Mouse (Mus musculus) right cerebral cortex, postnatal 10 days (tissue): ENCODE results near the gene Nckap5.
"Not testable (repeated sequence)": the region's sequence is repeated elsewhere in the genome, so short reads cannot be mapped to it uniquely, and the experiment has no call there.

Experiments
- DNase-seq, 2 experiments: peaks; one replicate each; pipeline ENCODE4 v3.0.0; 2021; ENCODE audit warnings: low spot score in 2 of 2

Gene Nckap5

DNA sequence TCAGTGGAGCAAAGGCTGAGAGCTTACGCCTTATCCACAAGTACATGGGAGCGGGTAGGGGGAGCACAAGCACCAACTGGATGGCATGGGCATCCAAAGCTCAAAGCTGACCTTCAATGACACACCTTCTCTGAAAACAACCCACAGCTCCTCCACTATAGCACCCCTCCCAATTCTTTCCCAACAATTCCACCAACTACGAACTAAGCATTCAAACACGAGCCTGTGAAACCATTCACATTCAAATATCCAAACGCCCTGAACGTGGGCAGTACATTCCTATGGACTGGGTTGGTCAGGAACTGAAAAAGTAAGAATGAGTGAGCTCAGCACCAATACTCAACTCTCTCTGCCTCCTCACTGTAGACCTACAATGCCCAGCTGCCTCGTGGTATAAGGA is 646.8 kb downstream of the Nckap5 start:
- no peak for DNase-seq

DNA sequence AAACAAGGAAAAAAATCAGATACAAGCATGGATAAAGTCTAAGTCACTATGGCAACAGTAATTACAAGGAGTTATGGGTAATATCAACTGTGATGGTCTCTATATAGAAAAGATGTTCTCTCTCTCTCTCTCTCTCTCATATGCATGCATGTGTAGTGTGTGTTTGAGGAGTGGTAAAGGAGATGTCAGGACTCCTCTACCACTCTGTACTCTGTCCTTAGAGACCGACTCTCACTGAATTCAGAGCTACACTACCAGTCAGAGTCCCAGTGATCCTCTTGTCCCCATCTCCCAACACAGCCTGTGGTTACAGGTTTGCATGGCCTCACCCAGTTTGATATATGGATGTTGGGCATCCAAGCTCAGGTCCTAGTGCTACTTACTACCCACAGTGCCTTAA is 662.0 kb downstream of the Nckap5 start:
- DNase-seq: no peak

DNA sequence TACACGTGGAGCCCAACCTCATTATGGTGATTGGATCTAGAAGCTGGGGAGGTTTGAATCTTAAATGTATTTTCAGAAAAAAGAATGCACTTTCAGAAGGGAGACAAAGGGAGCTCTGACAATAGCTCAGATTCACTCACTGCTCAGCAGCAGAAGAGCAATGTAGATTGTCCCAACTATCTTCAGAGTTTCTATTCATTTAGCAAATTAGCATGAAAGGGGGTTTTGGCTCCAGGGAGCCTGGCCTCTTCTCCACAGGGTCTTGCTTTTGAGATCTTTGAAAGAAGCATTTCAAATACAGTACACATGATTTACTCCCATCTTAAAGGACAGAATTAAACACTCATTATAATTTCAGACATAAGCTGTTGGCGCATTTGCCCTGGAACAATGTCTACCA is 662.5 kb downstream of the Nckap5 start:
- DNase-seq: no peak

DNA sequence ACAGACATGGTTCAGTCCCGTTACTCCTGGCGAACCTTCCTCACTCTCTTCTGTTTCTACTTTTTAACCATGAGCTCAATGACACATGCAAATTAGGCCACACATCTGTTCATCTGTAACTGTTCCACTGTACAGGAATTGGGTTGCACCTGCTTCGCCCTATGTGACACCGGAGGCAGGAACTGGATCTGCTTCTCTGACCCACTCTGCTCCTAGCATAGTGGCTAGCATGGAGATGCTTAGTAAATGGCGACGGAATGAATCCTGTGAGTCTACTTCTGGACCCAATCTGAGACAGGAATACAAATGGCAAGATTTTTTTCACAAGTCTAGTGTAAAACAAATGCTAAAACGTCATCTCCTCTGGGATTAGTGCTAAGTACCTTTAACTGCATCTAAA is 663.1 kb downstream of the Nckap5 start:
- DNase-seq: no peak

DNA sequence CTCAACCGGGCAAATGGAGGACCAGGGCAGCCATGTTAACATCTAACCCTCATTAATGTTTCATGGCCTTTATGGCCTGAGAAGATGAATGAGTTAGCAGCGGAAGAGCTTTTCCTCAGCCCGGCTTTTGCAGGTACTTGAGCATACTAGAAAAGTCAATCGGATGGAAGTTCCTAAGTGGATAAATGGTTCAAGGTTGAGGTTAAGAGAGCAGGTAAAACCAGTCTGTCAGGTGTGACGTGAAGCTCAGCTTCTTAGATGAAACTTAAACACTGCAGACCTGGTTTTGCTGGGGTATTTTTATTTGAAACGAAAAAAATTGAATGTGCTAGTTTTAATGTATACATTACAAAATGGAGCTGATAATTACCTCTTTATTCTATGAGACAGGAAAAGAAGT is 671.3 kb downstream of the Nckap5 start:
- DNase-seq: no peak

DNA sequence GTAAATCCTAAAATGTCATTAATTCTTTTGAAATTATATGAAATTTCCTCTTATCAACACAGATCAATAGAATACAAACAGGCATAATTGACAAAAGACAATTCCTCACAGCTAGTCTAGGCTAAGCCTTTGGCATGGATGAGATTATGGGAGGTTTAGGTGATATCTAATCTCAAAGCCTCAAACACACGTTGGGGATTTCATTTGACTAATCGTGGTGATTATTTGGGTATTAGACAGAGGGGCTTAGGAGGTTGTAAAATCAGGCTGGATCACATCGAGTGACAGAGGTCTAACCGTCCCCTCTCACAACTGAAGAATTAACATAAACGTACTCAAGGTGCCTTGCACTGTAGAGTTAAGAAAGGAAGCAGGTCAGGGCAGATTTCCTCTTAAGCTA is 674.8 kb downstream of the Nckap5 start:
- no peak for DNase-seq

DNA sequence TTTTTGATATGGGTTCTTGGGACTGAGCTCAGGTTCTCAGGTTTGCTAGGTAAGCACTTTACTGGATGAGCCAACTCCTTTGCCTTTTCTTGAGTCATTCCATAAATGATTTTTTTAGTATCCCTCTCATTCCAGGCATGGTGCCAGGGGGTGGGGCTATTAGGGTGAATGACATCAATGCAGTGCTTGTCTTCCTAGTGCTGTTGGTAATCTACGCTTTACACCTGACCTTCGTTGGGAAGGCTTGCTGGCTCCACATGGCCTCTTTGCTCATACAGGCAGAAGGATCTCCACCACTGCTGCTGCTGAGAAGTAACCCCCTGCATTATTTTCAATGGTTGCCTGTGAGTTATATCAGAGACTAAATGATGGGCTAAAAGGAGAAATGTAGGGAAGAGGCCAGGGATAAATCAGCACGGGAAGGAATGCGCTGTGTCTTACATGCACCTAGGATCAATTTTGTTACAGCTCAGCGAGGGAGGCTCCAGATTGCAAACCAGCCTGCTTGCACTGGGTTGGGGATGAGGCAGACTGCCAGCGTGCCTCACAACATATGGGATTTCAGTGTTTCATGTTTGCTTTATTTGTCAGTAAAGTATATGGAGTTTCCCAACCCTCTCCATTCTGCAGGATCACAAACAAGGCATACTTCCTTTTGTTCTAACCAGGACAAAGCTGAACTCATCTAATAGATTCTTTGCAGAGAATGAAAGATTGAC is 676.9 kb downstream of the Nckap5 start:
- peak; percentile 87 to 92 for DNase-seq

DNA sequence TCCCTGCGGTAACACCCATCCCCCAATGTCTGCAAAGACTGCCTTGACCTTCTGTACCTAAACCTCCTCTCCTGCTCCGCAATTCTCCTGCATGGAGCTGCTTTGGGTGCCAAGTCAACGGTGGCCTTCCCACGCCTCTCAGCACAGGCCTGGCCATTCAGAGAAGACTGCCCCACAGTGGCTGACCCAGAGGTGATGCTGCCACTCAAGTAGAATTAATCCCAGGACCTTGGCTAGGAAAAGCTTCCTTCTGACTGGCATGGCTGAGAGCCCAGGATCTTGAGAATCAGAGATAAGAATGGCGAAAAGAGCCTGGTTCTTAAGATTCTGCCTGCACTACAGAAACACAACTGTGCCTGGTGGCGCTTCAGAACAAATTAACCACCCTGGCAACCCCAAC is 678.4 kb downstream of the Nckap5 start:
- DNase-seq: peak; percentile 52 to 62

DNA sequence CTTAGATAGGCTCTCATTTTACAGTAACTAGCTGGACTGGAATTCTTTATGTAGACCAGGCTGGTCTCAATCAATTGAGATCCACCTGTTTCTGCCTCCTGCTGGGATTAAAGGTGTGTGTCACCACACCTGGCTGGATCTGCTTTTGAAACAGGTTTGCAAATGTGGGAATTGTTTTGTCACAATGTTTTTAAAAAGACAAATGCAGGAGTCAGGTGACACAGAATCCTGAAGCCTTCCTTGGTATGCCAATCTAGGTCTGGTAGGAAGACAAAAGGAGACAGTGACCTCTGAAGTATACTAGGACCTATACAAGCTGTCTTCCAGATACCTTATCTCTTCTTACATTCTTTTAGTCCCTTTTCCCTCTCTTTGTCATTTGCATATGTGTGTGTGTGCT is 680.6 kb downstream of the Nckap5 start:
- DNase-seq: no peak

DNA sequence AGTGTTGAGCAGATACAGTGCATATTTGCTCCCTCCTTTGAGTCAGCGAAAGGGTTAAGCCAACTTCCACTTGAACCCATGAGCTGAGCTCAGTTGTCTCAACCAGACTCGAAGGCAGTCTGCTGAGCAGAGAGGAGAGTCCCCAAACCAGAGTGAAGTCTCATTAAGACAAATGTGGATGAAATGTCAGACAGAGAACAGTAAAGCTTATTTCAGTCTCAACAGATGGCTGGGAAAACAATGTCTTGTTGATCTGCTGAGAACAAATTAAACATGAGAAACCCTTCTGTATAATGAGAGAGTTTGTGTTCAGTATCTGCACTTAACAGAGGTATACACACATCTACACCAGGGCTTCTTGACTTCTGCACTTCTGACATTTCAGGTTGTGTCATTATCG is 694.9 kb downstream of the Nckap5 start:
- no peak for DNase-seq

DNA sequence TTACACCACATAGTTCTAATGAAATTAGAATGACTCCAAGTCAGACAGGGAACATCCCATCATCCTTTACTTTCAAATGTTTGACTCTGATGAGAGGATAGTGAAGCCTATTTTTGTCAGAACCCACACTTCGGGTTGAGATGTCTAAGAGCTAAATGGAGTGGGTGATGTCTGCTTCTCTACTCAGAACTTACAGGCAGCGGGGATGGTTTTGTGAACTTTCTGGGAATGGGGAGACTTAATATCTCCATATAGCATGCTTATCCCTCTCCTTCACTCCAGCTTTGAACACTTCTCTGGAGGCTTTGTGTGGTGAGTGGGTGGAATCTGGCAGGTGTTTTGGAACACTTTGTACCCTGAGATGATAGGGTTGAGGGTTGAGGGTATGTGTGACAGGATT is 698.3 kb downstream of the Nckap5 start:
- DNase-seq: no peak

DNA sequence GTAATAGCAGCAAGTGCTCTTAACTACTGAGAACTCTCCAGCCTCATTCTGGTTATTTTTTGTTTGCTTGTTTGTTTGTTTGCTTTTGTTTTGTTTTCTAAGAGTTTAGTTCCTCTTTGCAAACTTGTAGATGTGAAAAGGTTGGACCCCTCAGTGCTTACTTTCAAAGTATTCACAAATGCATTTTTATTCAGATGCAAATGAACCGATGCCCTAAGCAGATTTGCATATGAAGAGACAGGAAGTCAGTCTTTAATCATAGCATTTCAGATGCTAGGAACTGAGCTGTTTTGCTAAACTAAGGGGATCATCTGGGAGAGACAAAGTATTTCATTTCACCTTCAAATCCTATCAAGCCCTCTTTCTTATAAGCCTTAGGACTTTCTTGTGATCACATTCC is 701.5 kb downstream of the Nckap5 start:
- DNase-seq: no peak

DNA sequence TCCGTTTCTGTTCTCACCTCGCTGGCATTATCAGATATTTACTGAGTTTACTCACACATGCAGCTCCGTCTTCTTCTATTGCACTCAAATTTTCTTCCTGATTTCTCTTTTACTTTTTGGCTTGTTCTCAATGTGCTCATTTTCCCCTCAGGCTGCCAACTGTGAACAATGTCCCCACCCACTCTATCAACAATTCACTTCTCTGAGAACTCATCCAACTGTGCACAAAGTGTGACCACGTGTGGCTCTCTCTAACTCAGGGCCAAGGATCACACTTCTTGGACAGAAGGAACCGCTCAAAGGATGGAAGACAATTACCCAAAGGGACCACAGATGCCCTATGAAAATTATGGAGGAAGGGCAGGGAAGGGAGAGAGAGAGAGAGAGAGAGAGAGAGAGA is 707.5 kb downstream of the Nckap5 start:
- DNase-seq: no peak

DNA sequence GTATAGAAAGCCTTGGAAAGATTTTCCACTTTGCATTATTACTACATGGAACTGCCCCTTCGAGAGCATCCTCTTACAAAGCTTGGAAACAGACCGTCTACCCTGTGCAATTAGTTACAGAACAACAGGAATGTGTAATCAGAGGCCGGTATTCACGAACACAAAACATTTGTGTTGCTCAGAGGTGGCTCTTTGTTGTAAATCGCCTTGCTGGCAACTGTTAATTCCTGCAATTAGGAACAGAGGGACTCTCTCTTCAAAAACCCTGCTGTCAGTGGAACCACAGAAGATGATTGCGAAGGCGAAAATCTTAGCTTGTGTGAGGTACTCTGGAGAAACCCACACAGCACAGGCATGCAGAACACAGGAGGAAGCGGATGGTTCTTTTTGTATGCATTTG is 710.1 kb downstream of the Nckap5 start:
- no peak for DNase-seq

DNA sequence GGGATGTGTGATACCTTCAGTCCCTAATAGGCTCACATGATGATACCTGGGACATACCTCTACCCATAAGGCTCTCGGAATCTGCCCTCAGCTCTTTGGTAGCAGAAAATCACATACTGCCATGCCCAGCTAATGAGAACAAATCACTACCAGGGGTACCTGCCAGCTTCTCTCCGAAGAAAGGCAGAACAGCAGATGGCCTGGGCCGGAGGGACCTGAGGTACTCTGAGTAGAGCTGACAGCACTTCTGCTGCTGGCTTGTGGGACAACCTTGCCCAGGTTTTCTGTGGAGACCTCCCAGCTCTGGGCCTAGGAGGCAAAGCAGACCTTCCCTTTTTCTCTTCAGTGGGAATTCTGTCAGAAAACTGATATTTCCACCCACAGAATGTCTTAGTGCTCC is 714.6 kb downstream of the Nckap5 start:
- DNase-seq: no peak

DNA sequence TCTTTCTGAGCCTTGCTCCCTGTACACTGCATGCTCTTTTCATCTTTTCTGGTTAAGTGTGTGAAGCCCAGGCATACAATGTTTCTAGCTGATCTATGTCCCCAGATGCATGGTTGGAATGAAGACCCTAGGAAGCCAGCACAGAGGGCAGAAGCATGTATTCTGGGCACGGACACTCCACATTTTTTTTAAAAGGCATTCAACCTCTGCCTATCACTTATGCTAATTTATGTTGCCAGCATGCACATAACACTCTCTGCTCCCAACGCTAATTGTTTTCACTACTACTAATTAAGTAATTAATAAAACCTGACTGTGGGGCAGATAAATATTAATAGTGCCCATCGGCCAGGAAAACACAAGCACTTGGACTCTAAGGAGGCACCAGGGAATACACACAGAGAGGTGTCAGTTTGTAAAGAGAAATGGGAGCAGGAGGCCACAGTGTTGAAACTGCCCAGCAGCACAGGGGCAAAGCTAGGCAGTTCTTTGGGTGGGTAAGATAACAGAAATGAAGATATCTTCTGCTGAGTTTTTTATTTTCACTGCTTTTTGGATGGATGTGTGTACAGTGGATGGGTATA is 724.8 kb downstream of the Nckap5 start:
- no peak for DNase-seq

DNA sequence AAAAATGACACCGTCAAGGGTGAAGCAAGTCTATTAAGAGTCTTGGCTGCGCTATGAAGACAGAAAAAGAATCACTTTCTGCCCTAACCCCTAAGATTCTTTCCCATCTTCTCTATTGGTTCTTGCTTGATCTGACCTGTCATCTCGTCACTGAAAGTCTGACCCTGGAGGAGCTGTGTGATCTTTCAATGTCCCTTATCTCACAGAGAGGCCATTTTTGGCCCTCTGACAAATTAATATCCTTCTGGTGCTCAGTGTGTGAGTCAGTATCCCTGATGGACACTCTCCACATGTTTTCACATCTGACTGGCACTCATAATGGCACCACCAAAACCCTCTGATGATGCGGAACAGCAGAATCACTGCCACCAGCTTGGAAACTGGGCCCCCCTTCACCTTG is 736.3 kb downstream of the Nckap5 start:
- no peak for DNase-seq

DNA sequence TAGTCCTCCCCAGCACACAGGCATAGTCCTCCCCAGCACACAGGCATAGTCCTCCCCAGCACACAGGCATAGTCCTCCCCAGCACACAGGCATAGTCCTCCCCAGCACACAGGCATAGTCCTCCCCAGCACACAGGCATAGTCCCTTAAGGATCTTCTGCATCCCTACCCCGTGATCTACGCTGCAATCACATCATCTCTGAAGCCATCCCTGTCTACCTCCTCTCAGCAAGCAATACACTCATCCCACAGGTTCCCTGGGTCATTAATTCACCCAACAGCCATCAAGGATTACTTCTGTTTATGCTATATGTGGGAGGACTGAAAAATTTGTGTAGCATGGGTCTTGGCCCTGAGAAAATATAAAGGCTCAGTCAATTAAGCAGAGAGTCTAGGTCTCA is 738.6 kb downstream of the Nckap5 start:
- DNase-seq: not testable (repeated sequence)

DNA sequence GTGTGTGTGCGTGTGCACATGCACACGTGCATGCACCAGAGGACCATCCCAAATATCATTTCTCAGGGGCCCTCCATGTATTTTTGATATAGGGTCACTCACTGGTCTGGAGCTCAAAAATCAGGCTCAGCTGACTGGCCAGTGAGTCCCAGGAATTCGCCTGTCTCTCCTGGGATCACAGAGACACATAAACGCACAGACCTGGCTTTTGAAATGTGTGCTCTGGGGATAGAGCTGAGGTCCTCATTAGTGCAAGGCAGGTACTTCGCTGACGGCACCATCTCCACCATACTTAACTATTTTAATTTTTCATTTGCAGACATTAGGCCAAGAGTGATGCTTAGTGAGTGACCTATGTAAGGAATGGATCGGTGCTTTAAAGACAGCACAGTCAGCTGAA is 743.4 kb downstream of the Nckap5 start:
- DNase-seq: no peak

DNA sequence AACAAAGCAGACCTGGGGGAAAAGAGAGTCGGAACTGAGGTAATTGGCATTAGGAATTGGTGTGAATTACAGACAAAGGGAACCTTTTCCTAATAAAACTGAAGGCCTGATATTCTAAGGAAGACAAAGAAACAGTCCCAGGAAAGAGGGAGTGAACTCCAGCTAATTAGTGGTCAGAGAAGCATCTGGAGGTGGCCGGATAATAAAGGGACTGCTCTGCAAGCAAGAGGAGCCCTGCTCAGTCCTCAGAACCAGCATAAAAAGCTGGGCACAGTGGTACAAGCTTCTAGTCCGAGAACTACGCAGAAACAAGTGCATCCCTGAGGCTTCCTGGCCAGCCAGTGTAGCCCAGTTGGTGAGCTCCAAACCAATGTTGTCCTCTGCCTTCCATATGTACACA is 754.3 kb downstream of the Nckap5 start:
- no peak for DNase-seq

DNA sequence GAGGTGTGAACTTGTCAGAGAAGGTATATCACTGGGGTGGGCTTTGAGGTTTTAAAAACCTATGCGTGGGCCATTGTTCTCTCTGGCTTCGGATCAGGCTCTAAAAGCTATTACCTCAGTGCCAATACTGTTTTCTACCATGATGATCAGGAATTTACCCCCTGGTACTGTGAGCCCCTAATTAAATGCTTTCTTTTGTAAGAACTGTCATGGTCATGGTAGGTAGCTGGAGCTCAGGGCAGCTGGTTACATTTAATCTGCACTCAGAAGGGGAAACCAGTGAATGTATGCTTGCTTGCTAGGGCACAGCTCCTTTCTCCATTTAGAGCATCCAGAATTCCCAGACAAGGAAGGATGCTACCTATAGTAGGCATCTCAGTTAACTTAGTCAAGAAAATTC is 759.7 kb downstream of the Nckap5 start:
- no peak for DNase-seq

DNA sequence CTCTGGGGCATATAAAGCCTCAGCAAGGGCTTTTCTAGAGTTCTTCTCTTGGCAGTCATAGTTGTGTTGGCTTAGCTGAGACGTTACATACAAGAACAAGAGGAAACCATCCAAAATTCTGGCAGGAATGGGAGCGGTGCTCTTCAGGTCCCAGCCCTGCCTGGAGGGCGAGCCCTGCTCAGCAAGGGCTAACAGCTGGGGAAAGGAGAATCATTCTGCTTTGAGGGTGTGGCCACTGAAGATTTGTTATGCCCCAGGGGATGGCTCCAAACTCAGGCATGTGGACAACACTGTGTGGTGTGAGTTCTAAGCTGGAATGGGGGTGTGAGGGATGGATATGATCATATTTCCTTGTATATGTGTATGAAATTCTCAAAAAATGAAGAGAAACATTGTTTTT is 779.1 kb downstream of the Nckap5 start:
- no peak for DNase-seq

DNA sequence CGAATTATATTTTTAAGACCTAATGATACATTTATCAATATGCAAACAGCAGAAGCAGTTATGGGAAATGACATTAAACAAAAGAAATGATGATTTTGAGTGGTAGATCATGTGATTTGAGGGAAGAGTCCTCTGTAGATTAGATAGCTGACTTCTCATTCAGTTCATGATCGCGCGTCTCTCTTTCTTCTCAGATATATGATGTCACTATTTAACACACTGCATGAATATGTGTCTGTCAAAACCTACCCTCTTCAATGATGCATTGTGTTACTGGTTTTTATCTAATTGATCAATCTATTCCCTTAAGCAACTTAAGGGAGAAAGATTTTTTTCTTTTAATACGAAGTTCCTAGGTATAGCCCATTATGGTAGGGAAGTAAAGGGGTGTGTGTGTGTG is 787.7 kb downstream of the Nckap5 start:
- DNase-seq: no peak

DNA sequence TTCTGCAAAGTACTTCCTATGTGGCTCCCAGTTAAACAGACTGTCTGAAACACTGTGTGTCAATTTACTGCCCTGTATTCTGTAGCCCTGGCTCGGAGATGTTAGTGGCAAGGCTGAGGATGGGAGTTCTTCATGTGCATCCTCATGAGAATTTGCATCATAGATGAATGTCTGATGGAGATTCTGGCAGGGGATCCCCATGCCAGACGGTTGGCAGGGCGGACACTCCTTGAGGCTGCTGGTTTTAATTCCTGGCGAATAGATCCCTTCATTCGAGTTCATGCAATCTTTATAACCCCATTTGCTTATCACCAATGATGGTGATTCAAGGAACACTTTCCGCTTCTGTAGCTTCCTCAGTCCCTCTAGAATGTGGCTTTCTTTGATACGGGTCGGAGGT is 803.1 kb downstream of the Nckap5 start:
- no peak for DNase-seq
